Mouse (Mus musculus): ENCODE data around the gene Gm595. TPM values are rescaled to one million over a fixed set of nuclear protein-coding genes. Genes with fewer than 3 reads are reported as not detected.

Gene Gm595
- polyA plus RNA-seq (2015; fragmentation: Nextera tagmentation; extraction: Ambion mirVana): not detected in 2 replicates

GRCm38 (mm10) chrX:48877613-48878012 is at the start of gene Gm595:
Gene Gm595 (minus strand): TSS chrX:48877713.
- no peak within 1 kb of the TSS for H3K4me2 ChIP-seq (replicated peaks)
- H3K9me3 ChIP-seq: no peaks in the 10 kb centered on the region
- H3K4me3 ChIP-seq: no peak within 1 kb of the TSS
- H3K36me3 ChIP-seq: no peaks in the 10 kb centered on the region
- no peaks in the 10 kb centered on the region for H3K27me3 ChIP-seq
- H3K9ac ChIP-seq: no peak within 1 kb of the TSS
- WGBS: 88% methylated on average over 13 of the region's 13 CpGs
- H3K27ac ChIP-seq: no peak within 1 kb of the TSS
- ATAC-seq (ENCODE audit: low FRiP score, low read depth): no peak
- H3K4me1 ChIP-seq: no peaks in the 10 kb centered on the region

DNA sequence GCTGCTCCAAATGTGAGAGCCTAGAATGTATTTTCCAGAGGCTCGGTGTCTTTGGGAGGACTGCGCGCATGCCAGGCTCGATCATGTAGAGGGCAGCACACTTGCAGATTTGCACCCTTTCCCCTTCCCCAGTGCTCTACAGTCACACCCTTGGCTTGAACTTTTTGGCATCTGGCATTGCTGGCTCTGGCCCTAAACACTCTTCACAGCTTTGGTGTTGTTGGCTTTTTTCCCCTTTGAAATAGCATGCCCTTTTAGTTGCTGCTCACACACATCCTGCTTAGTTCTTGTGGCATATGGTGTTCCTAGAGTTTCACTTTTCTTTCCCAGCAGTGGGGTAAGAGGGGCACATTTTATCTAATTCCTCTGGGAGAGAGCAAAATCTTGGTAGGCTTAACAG is 30.9 kb upstream of the Gm595 start:
- no peak overlapping the region for H3K4me3 ChIP-seq
- 84% methylated on average over 4 of the region's 4 CpGs for WGBS
- H3K9ac ChIP-seq: no peak overlapping the region
- no peak for ATAC-seq (ENCODE audit: low FRiP score, low read depth)
- H3K4me2 ChIP-seq (replicated peaks): no peak overlapping the region
- H3K36me3 ChIP-seq: no peaks in the 10 kb centered on the region
- no peaks in the 10 kb centered on the region for H3K9me3 ChIP-seq
- H3K4me1 ChIP-seq: no peaks in the 10 kb centered on the region
- H3K27ac ChIP-seq: no peak overlapping the region
- no peaks in the 10 kb centered on the region for H3K27me3 ChIP-seq

- ATAC-seq (ENCODE audit: low FRiP score, low read depth): no peak
- no peaks in the 10 kb centered on the region for H3K9me3 ChIP-seq
- no peaks in the 10 kb centered on the region for H3K4me1 ChIP-seq
- no peaks in the 10 kb centered on the region for H3K36me3 ChIP-seq
- no peaks in the 10 kb centered on the region for H3K27me3 ChIP-seq
- 75% methylated on average over 3 of the region's 3 CpGs for WGBS
- H3K4me2 ChIP-seq (replicated peaks): no peak overlapping the region
- no peak overlapping the region for H3K27ac ChIP-seq
- no peak overlapping the region for H3K9ac ChIP-seq
- no peak overlapping the region for H3K4me3 ChIP-seq
Measured at GRCm38 (mm10) chrX:48903744-48904143, 26.2 kb upstream of the Gm595 start.

GRCm38 (mm10) chrX:48899555-48899954 is 22.0 kb upstream of the Gm595 start:
- WGBS: 49% methylated on average over 5 of the region's 5 CpGs
- no peaks in the 10 kb centered on the region for H3K9me3 ChIP-seq
- ATAC-seq (ENCODE audit: low FRiP score, low read depth): no peak
- no peaks in the 10 kb centered on the region for H3K36me3 ChIP-seq
- H3K4me2 ChIP-seq (replicated peaks): no peak overlapping the region
- H3K4me1 ChIP-seq: no peaks in the 10 kb centered on the region
- no peaks in the 10 kb centered on the region for H3K27me3 ChIP-seq
- no peak overlapping the region for H3K4me3 ChIP-seq
- H3K27ac ChIP-seq: no peak overlapping the region
- no peak overlapping the region for H3K9ac ChIP-seq

DNA sequence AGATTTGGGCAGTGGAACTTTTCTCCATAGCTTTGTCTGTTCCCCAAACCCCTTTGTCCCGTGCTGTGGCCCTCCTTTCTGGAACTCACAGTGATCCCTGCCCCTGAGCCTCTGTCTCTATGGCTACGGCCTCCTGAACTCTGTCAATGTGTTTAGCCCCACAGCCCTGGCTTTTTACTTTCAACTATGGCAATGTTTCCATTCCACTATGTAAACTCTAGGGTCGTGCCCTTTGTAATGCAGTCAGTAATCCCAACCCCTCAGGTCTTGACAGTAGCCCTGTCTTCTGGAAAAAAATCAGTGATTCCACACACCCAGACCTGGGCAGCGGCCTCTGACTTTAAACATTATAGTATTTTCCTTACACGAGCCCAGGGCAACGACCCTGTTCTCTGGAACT is 19.3 kb upstream of the Gm595 start:
- Histone ChIP-seq H3K36me3 (no peaks in the 10 kb centered on the region), H3K4me1 (no peaks in the 10 kb centered on the region)
- WGBS: 50% methylated on average over 6 of the region's 6 CpGs

GRCm38 (mm10) chrX:48893946-48894345 is 16.4 kb upstream of the Gm595 start:
- no peak for ATAC-seq (ENCODE audit: low FRiP score, low read depth)
- no peak overlapping the region for H3K9ac ChIP-seq

More for the DNA sequence above, 19.3 kb upstream of the Gm595 start:
- no peak overlapping the region for H3K9ac ChIP-seq
- H3K9me3 ChIP-seq: no peaks in the 10 kb centered on the region
- ATAC-seq (ENCODE audit: low FRiP score, low read depth): no peak
- H3K27ac ChIP-seq: no peak overlapping the region
- H3K4me3 ChIP-seq: no peak overlapping the region
- H3K4me2 ChIP-seq (replicated peaks): no peak overlapping the region
- H3K27me3 ChIP-seq: no peaks in the 10 kb centered on the region

DNA sequence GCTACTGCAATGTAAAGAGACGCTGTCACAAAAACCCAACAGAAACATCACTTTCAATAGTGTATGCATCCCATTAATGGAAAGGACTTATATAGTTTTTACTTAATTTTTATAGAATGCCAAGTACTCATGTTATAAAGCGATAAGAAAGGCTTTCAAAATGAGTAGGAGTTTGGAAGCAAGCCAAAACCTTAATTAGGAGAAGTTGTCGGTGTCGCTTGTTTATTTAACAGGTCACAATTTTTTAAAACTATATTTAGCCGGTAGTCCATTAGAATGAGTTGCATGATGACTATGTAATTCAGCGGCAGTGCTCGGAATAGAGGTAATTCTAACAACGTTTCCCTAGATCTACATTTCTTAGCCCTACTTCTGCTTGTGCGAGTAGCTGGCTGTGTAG is 12.7 kb upstream of the Gm595 start:
- Histone ChIP-seq H3K4me2 (replicated peaks) (no peak overlapping the region), H3K4me1 (no peaks in the 10 kb centered on the region), H3K27me3 (no peaks in the 10 kb centered on the region), H3K4me3 (no peak overlapping the region), H3K36me3 (no peaks in the 10 kb centered on the region), H3K9me3 (no peaks in the 10 kb centered on the region), H3K27ac (no peak overlapping the region), H3K9ac (no peak overlapping the region)
- 75% methylated on average over 9 of the region's 9 CpGs for WGBS
- no peak for ATAC-seq (ENCODE audit: low FRiP score, low read depth)

More at GRCm38 (mm10) chrX:48893946-48894345, 16.4 kb upstream of the Gm595 start:
- H3K27me3 ChIP-seq: no peaks in the 10 kb centered on the region
- 85% methylated on average over 3 of the region's 3 CpGs for WGBS
- no peak overlapping the region for H3K4me2 ChIP-seq (replicated peaks)
- no peaks in the 10 kb centered on the region for H3K4me1 ChIP-seq
- no peaks in the 10 kb centered on the region for H3K36me3 ChIP-seq
- no peaks in the 10 kb centered on the region for H3K9me3 ChIP-seq
- H3K27ac ChIP-seq: no peak overlapping the region
- H3K4me3 ChIP-seq: no peak overlapping the region

GRCm38 (mm10) chrX:48884615-48885014 is 7.1 kb upstream of the Gm595 start:
- H3K9ac ChIP-seq: no peak overlapping the region
- H3K27ac ChIP-seq: no peak overlapping the region
- H3K36me3 ChIP-seq: no peaks in the 10 kb centered on the region
- H3K27me3 ChIP-seq: no peaks in the 10 kb centered on the region
- no peaks in the 10 kb centered on the region for H3K4me1 ChIP-seq
- no peak for ATAC-seq (ENCODE audit: low FRiP score, low read depth)
- no peak overlapping the region for H3K4me2 ChIP-seq (replicated peaks)
- H3K9me3 ChIP-seq: no peaks in the 10 kb centered on the region
- WGBS: 72% methylated on average over 5 of the region's 5 CpGs
- no peak overlapping the region for H3K4me3 ChIP-seq

Other genes with a start within 250 kb of the Gm595 start
- not detected in 2 replicates for gene Gpr119, start 203.2 kb downstream of the Gm595 start, polyA plus RNA-seq (2015; fragmentation: Nextera tagmentation; extraction: Ambion mirVana)
- 27.9 and 29.1 TPM in 2 replicates for gene Rbmx2, start 182.7 kb downstream of the Gm595 start, polyA plus RNA-seq (2015; fragmentation: Nextera tagmentation; extraction: Ambion mirVana)